Mouse (Mus musculus) kidney, embryonic 15.5 days (tissue): Measurements from ENCODE around the gene Mef2b. TPM values are rescaled to one million over a fixed set of nuclear protein-coding genes. Genes with fewer than 3 reads are reported as not detected.
"Not testable (repeated sequence)": the region's sequence is repeated elsewhere in the genome, so short reads cannot be mapped to it uniquely, and the experiment has no call there.

Experiments used
- ATAC-seq: fragments of 200-750 bp; cut with Nextera tagmentation; replicated peaks from 2 replicates; pipeline ENCODE4 v1.8.0; 2017; ENCODE audit warnings: moderate TSS enrichment; ENCODE audit not compliant: low FRiP score
- H3K27ac ChIP-seq: fragments of 300-500 bp; sonication (generic); 2 replicates; pipeline ENCODE4 v1.5.1; 2015; ENCODE audit warnings: mild to moderate bottlenecking, inconsistent platforms
- H3K27me3 ChIP-seq: fragments of 300-500 bp; sonication (generic); 2 replicates; pipeline ENCODE4 v1.6.1; 2015; ENCODE audit warnings: inconsistent platforms
- H3K36me3 ChIP-seq: fragments of 300-500 bp; sonication (generic); 2 replicates; pipeline ENCODE4 v1.6.1; 2015; ENCODE audit warnings: inconsistent platforms
- H3K4me1 ChIP-seq: fragments of 300-500 bp; sonication (generic); 2 replicates; pipeline ENCODE4 v1.6.1; 2015; ENCODE audit warnings: inconsistent platforms
- H3K4me2 ChIP-seq: fragments of 300-500 bp; sonication (generic); 2 replicates; pipeline ENCODE4 v1.6.1; 2015; ENCODE audit warnings: moderate library complexity, mild to moderate bottlenecking, inconsistent platforms
- H3K4me3 ChIP-seq: fragments of 300-500 bp; sonication (generic); replicated peaks from 2 replicates; pipeline ENCODE4 v1.5.1; 2015; ENCODE audit warnings: mild to moderate bottlenecking, inconsistent platforms
- H3K9ac ChIP-seq: fragments of 300-500 bp; sonication (generic); 2 replicates; pipeline ENCODE4 v1.6.1; 2015; ENCODE audit warnings: mild to moderate bottlenecking, inconsistent platforms
- H3K9me3 ChIP-seq: fragments of 300-500 bp; sonication (generic); replicated peaks from 2 replicates; pipeline ENCODE4 v1.6.1; 2016; ENCODE audit warnings: inconsistent platforms
- WGBS: fragments of 180-500 bp; shearing (Covaris S2); methylation state at CpG from one replicate; pipeline ENCODE4 v1.1.7; 2015; ENCODE audit warnings: mixed read lengths; 5-methylcytosine and 5-hydroxymethylcytosine counted together
- microRNA-seq: library from miRNA; unstranded; fragments of <30 nt; microRNA quantifications from one replicate; pipeline ENCODE4, GENCODE M21; 2016
- polyA plus RNA-seq: library from polyadenylated mRNA; unstranded; fragments of >200 nt; fragmentation: Nextera tagmentation; extraction: Ambion mirVana; gene quantifications from 2 replicates; pipeline ENCODE4 v1.2.1, GENCODE M21; 2015

The Mef2b gene
- polyA plus RNA-seq, 1 experiment from 2014 or later, result 0.29 TPM

DNA sequence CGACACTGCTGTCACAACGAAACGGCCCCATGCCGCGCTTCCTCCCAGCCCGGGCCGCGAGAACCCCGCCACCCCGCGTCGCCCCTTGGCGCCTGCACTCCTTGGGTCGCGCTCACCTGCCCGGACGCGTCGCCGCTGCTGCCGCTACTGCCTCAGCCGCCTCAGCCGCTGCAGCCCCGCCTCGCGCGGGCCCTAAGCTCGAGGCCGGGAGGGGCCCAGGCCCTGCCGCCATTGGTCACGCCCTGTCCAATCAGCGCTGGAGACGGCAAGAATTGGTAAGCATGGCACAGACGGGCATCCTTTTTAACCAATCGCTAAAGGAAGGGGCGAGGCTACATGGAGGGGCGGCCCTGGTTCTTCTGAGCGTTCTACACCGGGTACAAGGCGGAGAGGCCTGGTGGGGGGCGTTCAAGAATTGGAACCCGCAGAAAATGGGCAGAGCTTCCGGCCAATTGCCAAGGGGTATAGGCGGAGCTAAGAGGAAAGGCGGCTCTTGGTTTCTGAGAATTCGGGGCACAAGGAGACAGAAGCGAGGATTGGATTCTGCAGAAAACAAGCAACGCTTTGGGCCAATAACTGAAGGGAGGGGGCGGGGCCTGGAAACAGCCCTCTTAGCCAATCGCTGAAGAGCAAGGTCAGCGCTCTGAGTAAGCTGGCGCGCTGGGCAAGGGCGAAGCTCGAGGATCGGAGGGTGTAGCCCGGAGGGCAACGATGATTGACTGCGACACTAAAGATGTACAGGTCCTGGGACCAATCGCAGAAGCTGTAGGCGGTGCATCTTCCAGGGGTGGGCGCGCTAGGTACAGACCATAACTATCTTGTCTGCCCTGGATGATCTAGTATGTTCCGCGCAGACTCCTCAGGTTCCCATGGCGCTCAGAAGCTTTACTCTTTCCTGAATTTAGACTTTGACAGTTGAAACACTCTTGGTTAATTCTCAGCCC lies 72.9 kb downstream of the Mef2b start, which contains the start of gene Slc25a42:
TSS of gene Slc25a42 (minus strand) at position 194 of the 944 bp plus-strand sequence.
- H3K9ac ChIP-seq, result peak within 1 kb of the TSS; percentile 68
- H3K27ac ChIP-seq, result peak within 1 kb of the TSS; percentile 69
- H3K4me1 ChIP-seq, result peaks cover 23% of the 10 kb centered on the region
- H3K9me3 ChIP-seq, result no peaks in the 10 kb centered on the region
- H3K4me2 ChIP-seq, result peak within 1 kb of the TSS; percentile 99
- no peaks in the 10 kb centered on the region for H3K36me3 ChIP-seq
- H3K4me3 ChIP-seq, result peak within 1 kb of the TSS; percentile 73
- peak; percentile 98 for ATAC-seq
- no peaks in the 10 kb centered on the region for H3K27me3 ChIP-seq
- WGBS, result 0% methylated on average over 66 of the region's 66 CpGs

DNA sequence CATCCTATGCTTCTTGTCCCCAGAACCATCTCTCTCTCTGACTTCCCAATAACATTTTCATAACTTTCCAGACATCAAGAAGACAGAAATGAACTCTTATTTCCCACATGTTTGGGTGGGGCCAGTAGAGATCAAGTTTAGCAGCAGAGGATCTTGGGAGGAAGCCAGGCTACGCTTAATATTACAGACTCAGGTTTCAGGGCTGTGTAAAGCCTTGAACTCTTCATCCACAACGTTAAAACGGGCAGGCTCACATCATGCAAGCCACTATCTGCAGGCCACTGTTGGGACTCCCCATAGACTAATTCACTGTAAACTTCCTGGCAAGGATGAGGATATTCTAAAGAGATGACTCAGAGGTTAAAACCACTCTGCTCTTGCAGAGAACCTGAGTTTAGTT lies 74.9 kb downstream of the Mef2b start:
- H3K4me1 ChIP-seq, result peaks cover 23% of the 10 kb centered on the region
- no peaks in the 10 kb centered on the region for H3K36me3 ChIP-seq
- no peak overlapping the region for H3K4me3 ChIP-seq
- no peaks in the 10 kb centered on the region for H3K9me3 ChIP-seq
- no peak for ATAC-seq
- no peak overlapping the region for H3K9ac ChIP-seq
- no peaks in the 10 kb centered on the region for H3K27me3 ChIP-seq
- H3K4me2 ChIP-seq, result no peak overlapping the region
- H3K27ac ChIP-seq, result no peak overlapping the region
- 63% methylated on average over 3 of the region's 3 CpGs for WGBS

DNA sequence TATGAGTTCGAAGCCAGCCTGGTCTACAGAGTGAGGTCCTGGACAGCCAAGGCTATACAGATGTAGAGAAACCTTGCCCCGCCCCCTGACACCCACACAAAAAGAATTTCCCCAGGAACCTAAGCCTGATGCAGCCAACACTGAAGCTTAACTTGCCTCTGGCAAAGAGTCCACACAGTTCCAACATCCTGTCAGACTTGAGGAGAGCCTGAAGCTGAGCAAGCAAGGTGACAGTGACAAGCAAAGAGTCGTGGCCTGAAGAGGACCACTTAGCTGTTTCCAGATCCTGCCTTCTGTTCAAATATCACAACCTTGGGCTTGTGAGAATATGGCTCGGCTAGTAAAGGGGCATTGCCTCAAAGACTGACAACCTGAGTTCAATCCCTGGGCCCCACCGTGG lies 75.6 kb downstream of the Mef2b start:
- Histone ChIP-seq H3K9me3 (no peaks in the 10 kb centered on the region), H3K27ac (no peak overlapping the region), H3K36me3 (no peaks in the 10 kb centered on the region), H3K4me3 (no peak overlapping the region), H3K9ac (no peak overlapping the region), H3K27me3 (no peaks in the 10 kb centered on the region), H3K4me1 (peaks cover 23% of the 10 kb centered on the region), H3K4me2 (no peak overlapping the region)
- ATAC-seq, result no peak
- 76% methylated on average over 5 of the region's 5 CpGs for WGBS

DNA sequence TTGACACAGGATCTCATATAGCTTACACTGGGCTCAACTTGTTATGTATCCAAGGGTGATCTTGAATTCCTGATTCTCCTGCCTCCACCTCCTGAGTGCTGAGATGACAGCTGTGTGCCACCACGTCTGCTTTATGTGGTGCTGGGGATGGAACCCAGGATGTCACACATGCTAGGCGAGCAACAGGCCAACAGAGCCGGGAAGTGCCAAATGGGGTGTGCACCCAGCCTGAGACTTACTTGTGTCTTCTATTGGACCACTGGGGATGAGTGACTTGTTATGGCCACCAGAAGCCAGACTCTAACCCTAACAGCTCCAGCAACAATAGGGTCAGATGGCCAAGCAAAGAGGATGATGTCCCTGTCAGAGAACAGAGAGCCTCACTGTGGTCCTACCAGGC lies 76.7 kb downstream of the Mef2b start:
- 69% methylated on average over 3 of the region's 3 CpGs for WGBS
- not testable (repeated sequence) for H3K4me3 ChIP-seq, H3K27ac ChIP-seq, H3K9ac ChIP-seq, H3K27me3 ChIP-seq, ATAC-seq, H3K36me3 ChIP-seq, H3K9me3 ChIP-seq, H3K4me2 ChIP-seq
- peaks cover 12% of the 10 kb centered on the region for H3K4me1 ChIP-seq

DNA sequence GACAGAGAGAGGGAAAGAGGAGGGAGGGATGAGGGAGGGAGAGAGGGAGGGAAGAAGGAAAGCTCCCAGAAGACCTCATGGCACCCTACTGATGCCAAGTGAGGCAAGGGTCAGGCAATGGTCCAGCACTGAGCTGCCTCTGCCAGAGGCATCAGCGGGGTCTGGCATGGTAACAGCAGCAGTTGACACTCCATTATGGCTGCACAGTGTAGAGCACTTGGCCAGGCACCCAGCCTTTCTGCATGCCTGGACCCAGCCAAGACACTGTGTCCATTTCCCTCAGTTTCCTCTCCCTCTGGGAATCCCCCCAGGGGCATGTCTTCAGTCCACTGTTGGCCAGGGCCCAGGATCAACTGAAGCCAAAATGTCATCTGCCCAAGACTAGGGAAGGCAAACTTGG lies 77.1 kb downstream of the Mef2b start:
- Histone ChIP-seq H3K4me1 (peaks cover 8% of the 10 kb centered on the region), H3K4me3 (no peak overlapping the region), H3K9me3 (no peaks in the 10 kb centered on the region), H3K9ac (no peak overlapping the region), H3K27me3 (no peaks in the 10 kb centered on the region), H3K4me2 (no peak overlapping the region), H3K27ac (no peak overlapping the region), H3K36me3 (no peaks in the 10 kb centered on the region)
- WGBS, result 71% methylated on average over 1 of the region's 1 CpGs
- ATAC-seq, result no peak

Small RNA genes within 50 kb of the gene (microRNA-seq; reads per million reads assigned to microRNA genes)
- not detected for gene Mir7066

Other genes with a start within 250 kb of the Mef2b start
- 3.4 and 4.6 TPM in 2 replicates for gene Tssk6, start 237.5 kb upstream of the Mef2b start, polyA plus RNA-seq
- gene Ndufa13, start 237.2 kb upstream of the Mef2b start, polyA plus RNA-seq, result 205 and 210 TPM in 2 replicates
- 4.5 and 5.2 TPM in 2 replicates for gene Yjefn3, start 237.0 kb upstream of the Mef2b start, polyA plus RNA-seq
- 40.0 and 42.2 TPM in 2 replicates for gene Gatad2a, start 143.3 kb upstream of the Mef2b start, polyA plus RNA-seq
- gene Mau2, start 97.0 kb upstream of the Mef2b start, polyA plus RNA-seq, result 51.7 and 55.7 TPM in 2 replicates
- gene Sugp1, start 96.9 kb upstream of the Mef2b start, polyA plus RNA-seq, result 44.1 and 48.7 TPM in 2 replicates
- 1.0 TPM in 2 replicates for gene Tm6sf2, start 66.8 kb upstream of the Mef2b start, polyA plus RNA-seq
- 0.35 TPM in 1 of 2 replicates, not detected in the other for gene Hapln4, start 56.3 kb upstream of the Mef2b start, polyA plus RNA-seq
- 0.32 and 0.64 TPM in 2 replicates for gene Ncan, start 18.8 kb upstream of the Mef2b start, polyA plus RNA-seq
- 31.4 and 34.8 TPM in 2 replicates for gene Nr2c2ap, start 8.4 kb upstream of the Mef2b start, polyA plus RNA-seq
- gene Rfxank, start 557 bp upstream of the Mef2b start, polyA plus RNA-seq, result 18.3 and 22.7 TPM in 2 replicates
- gene Borcs8, start 212 bp upstream of the Mef2b start, polyA plus RNA-seq, result 45.0 and 47.8 TPM in 2 replicates
- gene Tmem161a, start 32.6 kb downstream of the Mef2b start, polyA plus RNA-seq, result 71.8 and 76.3 TPM in 2 replicates
- gene Slc25a42, start 72.6 kb downstream of the Mef2b start, polyA plus RNA-seq, result 4.8 and 5.1 TPM in 2 replicates
- gene Sugp2, start 94.5 kb downstream of the Mef2b start, polyA plus RNA-seq, result 29.6 and 31.6 TPM in 2 replicates
- gene Armc6, start 94.8 kb downstream of the Mef2b start, polyA plus RNA-seq, result 28.8 and 31.0 TPM in 2 replicates
- 69.5 and 79.9 TPM in 2 replicates for gene Homer3, start 143.1 kb downstream of the Mef2b start, polyA plus RNA-seq
- 45.1 and 49.0 TPM in 2 replicates for gene Ddx49, start 162.8 kb downstream of the Mef2b start, polyA plus RNA-seq
- gene Cope, start 162.8 kb downstream of the Mef2b start, polyA plus RNA-seq, result 320 and 327 TPM in 2 replicates
- 2.6 and 4.0 TPM in 2 replicates for gene Cers1, start 176.1 kb downstream of the Mef2b start, polyA plus RNA-seq
- gene Gdf1, start 190.1 kb downstream of the Mef2b start, polyA plus RNA-seq, result 5.2 and 6.2 TPM in 2 replicates
- 17.1 and 17.2 TPM in 2 replicates for gene Upf1, start 213.6 kb downstream of the Mef2b start, polyA plus RNA-seq
- 0.40 and 1.5 TPM in 2 replicates for gene Comp, start 233.8 kb downstream of the Mef2b start, polyA plus RNA-seq